Mouse (Mus musculus) limb, embryonic 13.5 days (tissue): Measurements from ENCODE around the gene Pde4c. TPM values are rescaled to one million over a fixed set of nuclear protein-coding genes. Genes with fewer than 3 reads are reported as not detected.

Source experiments
- ATAC-seq: fragments of 200-750 bp; cut with Nextera tagmentation; 2 replicates; pipeline ENCODE4 v1.8.0; 2017; ENCODE audit warnings: low read depth, moderate number of reproducible peaks, moderate TSS enrichment; ENCODE audit not compliant: low FRiP score
- H3K27ac ChIP-seq: fragments of 300-500 bp; sonication (generic); 2 replicates; pipeline ENCODE4 v1.5.1; 2015; ENCODE audit warnings: inconsistent platforms, mild to moderate bottlenecking, moderate library complexity
- H3K27me3 ChIP-seq: fragments of 300-500 bp; sonication (generic); 2 replicates; pipeline ENCODE4 v1.6.1; 2015; ENCODE audit warnings: mild to moderate bottlenecking, inconsistent platforms
- H3K36me3 ChIP-seq: fragments of 300-500 bp; sonication (generic); 2 replicates; pipeline ENCODE4 v1.6.1; 2015; ENCODE audit warnings: inconsistent platforms, mild to moderate bottlenecking, moderate library complexity
- H3K4me1 ChIP-seq: fragments of 300-500 bp; sonication (generic); 2 replicates; pipeline ENCODE4 v1.6.1; 2015; ENCODE audit warnings: inconsistent platforms
- H3K4me2 ChIP-seq: fragments of 300-500 bp; sonication (generic); replicated peaks from 2 replicates; pipeline ENCODE4 v1.6.1; 2015; ENCODE audit warnings: inconsistent platforms, mild to moderate bottlenecking, moderate library complexity
- H3K4me3 ChIP-seq: fragments of 300-500 bp; sonication (generic); 2 replicates; pipeline ENCODE4 v1.5.1; 2015; ENCODE audit warnings: moderate library complexity, mild to moderate bottlenecking, inconsistent platforms
- H3K9ac ChIP-seq: fragments of 300-500 bp; sonication (generic); 2 replicates; pipeline ENCODE4 v1.6.1; 2015; ENCODE audit warnings: mild to moderate bottlenecking, inconsistent platforms
- H3K9me3 ChIP-seq: fragments of 300-500 bp; sonication (generic); 2 replicates; pipeline ENCODE4 v1.6.1; 2016; ENCODE audit warnings: inconsistent platforms
- WGBS: fragments of 180-500 bp; shearing (Covaris S2); methylation state at CpG from one replicate; pipeline ENCODE4 v1.1.7; 2015; 5-methylcytosine and 5-hydroxymethylcytosine counted together
- polyA plus RNA-seq: library from polyadenylated mRNA; unstranded; fragments of >200 nt; fragmentation: Nextera tagmentation; extraction: Ambion mirVana; gene quantifications from 2 replicates; pipeline ENCODE4 v1.2.1, GENCODE M21; 2015

Pde4c gene
- polyA plus RNA-seq, 1 experiment from 2014 or later: 0.04 TPM

DNA sequence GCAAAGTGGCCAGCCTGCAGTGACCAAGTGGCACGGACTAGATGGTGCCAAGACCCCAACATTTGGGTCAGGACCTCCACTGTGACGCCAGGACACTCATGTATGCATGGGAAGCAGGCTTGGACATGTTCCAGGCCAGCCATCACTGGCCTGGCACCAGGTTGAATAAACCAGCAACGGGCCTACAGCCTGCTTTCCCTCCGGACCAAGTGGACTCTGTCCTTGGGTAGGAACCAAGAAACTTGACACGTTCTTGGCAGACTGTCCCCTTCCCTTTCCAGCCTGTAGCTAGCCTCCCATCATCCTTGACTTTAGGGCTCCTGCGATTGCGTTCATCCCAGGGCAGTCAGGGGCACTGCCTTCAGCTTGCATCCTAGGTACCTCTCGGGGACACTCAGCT is 35.9 kb upstream of the Pde4c start:
- Histone ChIP-seq H3K36me3 (no peaks in the 10 kb centered on the region), H3K4me1 (peaks cover 25% of the 10 kb centered on the region), H3K9me3 (no peaks in the 10 kb centered on the region), H3K4me3 (no peak overlapping the region), H3K27me3 (no peaks in the 10 kb centered on the region), H3K4me2 (no peak overlapping the region), H3K9ac (no peak overlapping the region), H3K27ac (no peak overlapping the region)
- ATAC-seq: no peak
- 83% methylated on average over 8 of the region's 8 CpGs for WGBS

DNA sequence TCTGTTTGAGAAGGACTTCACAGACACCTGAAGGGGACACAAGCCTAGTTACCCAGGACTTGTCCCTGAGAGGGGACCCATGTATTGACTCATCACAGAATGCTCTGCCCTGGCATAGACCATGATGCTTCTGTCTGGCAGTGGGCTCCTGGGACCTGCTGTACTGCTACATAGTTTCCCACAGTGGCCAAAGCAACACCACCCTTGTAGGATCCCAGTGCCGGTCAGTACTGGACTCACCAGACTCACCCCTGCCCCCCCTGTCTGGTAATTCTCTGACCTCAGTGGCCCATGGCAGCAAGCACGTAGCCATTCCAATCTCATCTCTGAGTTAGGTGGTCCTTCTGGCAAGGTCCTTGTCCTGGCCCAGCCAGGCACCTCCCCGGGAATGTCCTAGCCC is 35.4 kb upstream of the Pde4c start:
- Histone ChIP-seq H3K36me3 (no peaks in the 10 kb centered on the region), H3K4me3 (no peak overlapping the region), H3K9ac (no peak overlapping the region), H3K27ac (no peak overlapping the region), H3K4me2 (no peak overlapping the region), H3K9me3 (no peaks in the 10 kb centered on the region), H3K27me3 (no peaks in the 10 kb centered on the region), H3K4me1 (peaks cover 26% of the 10 kb centered on the region)
- WGBS: 95% methylated on average over 3 of the region's 3 CpGs
- ATAC-seq: no peak

DNA sequence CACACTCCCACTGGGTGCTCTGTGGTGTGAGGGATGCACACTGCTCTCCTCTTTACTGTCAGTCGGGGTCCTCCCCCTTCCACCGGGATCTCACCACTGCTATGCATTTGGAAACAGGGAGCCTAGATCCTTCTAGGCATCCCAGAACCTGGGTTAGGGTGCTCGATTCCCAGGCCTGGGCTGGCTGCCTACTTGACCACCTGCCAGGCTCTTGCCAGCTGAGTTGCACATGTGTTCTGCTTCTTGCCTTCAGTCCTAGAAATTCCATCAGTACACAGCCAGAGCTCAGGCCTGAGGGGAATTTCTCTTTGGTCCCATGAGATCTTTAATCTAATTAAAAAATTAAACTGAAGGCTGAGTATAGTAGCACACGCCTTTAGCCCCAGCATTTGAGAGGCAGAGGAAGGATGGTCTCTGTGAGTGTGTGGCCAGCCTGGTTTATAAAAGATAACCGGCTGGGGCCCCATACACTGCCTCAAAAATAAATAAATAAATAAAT is 33.6 kb upstream of the Pde4c start:
- Histone ChIP-seq H3K36me3 (no peaks in the 10 kb centered on the region), H3K9ac (no peak overlapping the region), H3K9me3 (no peaks in the 10 kb centered on the region), H3K4me2 (no peak overlapping the region; the same call in 1 of the 2 replicates), H3K4me1 (peaks cover 37% of the 10 kb centered on the region), H3K4me3 (no peak overlapping the region), H3K27ac (0 out of 2 replicates have a peak overlapping the region, but pooled peaks have one; percentile 15), H3K27me3 (no peaks in the 10 kb centered on the region)
- no peak for ATAC-seq
- 70% methylated on average over 5 of the region's 5 CpGs for WGBS

DNA sequence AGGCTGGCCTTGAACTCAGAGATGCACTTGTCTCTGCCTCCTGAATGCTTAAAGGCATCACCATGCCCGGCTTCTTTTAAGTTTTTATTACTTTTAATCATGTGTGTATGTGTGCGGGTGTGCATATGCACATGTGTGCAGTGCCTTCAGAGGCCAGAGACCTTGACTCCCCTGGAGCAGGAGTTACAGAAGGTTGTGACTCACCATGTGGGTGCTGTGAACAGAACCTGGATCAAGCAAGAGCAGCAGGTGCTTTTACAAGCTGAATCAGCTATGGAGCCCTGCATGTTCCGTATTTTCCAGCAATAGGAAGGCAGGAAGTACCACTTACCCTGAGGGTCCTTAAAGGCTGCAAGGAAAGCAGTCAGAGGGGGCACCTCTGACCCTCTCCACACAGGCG is 32.3 kb upstream of the Pde4c start:
- H3K9me3 ChIP-seq: no peaks in the 10 kb centered on the region
- H3K4me2 ChIP-seq: peak overlapping the region; percentile 64
- 46% methylated on average over 4 of the region's 4 CpGs for WGBS
- H3K27ac ChIP-seq: peak overlapping the region; percentile 86
- H3K9ac ChIP-seq: peak overlapping the region; percentile 72
- H3K36me3 ChIP-seq: no peaks in the 10 kb centered on the region
- H3K4me1 ChIP-seq: peaks cover 50% of the 10 kb centered on the region
- H3K4me3 ChIP-seq: peak overlapping the region; percentile 36
- H3K27me3 ChIP-seq: no peaks in the 10 kb centered on the region
- peak; percentile 10 for ATAC-seq

DNA sequence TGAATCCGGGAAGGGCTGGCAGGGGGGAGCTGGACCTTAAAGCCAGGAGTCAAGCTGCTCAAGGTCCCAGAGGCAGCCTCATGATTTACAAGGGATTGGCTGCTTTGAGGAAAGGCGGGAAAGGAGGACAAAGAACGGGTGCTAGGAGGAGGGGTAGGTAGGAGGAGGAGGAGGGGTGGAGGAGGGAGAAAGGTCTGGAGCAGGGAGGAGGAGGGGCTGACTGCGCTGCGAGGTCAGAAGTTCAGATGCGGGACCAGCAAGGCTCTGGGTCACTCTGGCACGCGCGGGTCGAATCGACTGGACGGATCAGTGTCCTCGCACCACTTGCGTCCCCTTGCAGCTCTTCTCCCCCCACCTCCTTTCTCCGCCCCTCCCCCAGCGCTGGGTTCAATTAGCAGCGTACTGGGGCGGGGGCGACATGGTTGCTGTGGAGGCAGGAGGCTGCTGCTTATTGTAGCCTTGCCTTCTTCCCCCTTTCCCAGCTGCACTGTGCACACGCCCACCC is 31.7 kb upstream of the Pde4c start:
- Histone ChIP-seq H3K9ac (peak overlapping the region; percentile 72), H3K9me3 (no peaks in the 10 kb centered on the region), H3K36me3 (no peaks in the 10 kb centered on the region), H3K4me1 (peaks cover 55% of the 10 kb centered on the region), H3K27ac (peak overlapping the region; percentile 86), H3K4me3 (peak overlapping the region; percentile 36), H3K4me2 (peak overlapping the region; percentile 64), H3K27me3 (no peaks in the 10 kb centered on the region)
- peak; percentile 60 for ATAC-seq
- WGBS: 4% methylated on average over 20 of the region's 20 CpGs

DNA sequence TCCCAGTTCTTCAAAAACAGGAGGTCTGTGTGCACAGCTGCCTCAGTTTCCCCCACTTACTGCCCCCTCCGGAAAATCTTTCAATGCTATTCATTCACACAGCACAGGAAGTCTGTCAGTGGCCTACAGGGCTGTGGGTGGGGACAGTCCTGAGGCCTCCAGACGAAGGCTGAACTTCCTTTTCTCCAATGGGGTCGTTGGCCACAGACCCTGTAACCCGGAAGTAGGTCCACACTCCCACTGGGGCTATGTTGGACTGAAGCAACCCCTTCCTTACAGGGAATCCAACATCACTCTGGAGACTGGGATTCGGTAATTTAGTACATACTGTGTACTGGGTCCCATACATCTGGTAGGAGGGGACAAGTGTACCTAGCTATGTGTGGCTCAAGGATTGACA is 29.9 kb upstream of the Pde4c start:
- no peak overlapping the region for H3K9ac ChIP-seq
- no peaks in the 10 kb centered on the region for H3K36me3 ChIP-seq
- H3K4me3 ChIP-seq: no peak overlapping the region
- no peak for ATAC-seq
- no peaks in the 10 kb centered on the region for H3K9me3 ChIP-seq
- no peaks in the 10 kb centered on the region for H3K27me3 ChIP-seq
- H3K4me2 ChIP-seq: no peak overlapping the region
- no peak overlapping the region for H3K27ac ChIP-seq
- 70% methylated on average over 5 of the region's 5 CpGs for WGBS
- peaks cover 70% of the 10 kb centered on the region for H3K4me1 ChIP-seq

DNA sequence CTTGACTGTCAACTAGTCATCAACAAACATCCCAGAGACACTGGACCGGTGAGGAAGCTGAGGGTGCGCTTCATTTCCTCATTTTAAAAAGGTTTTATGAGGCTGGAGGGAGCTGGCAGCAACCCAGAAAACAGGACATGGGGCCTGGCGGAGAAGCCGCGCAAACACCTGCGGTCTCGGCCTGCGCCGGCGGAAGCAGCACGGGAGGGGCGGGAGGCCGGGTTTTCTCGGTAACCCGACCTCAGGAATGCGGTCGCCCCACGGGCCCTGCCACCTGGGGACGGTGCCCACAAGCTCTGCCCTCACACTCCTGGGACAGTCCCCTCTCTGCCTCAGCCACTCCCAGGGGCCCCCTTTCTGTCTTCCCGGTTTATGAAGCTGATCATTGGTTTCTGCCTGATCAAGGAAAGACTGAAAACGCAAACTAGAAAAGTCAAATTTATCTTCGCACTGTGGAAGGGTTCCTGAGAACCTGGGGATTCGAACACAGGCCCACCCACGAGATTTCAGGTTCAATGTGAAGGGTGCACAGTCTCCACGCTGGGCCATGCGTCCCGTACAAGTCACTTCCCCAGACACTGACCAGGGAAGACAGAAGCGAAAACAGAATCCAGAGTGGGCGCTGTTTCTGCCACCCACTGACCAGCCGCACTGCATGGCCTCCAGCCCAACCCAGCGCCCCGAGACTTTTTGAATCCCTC is 28.1 kb upstream of the Pde4c start:
- no peak for ATAC-seq
- peak overlapping the region; percentile 94 for H3K27ac ChIP-seq
- peaks cover 62% of the 10 kb centered on the region for H3K4me1 ChIP-seq
- H3K9ac ChIP-seq: peak overlapping the region; percentile 25
- H3K36me3 ChIP-seq: no peaks in the 10 kb centered on the region
- 20% methylated on average over 32 of the region's 32 CpGs for WGBS
- H3K9me3 ChIP-seq: no peaks in the 10 kb centered on the region
- H3K4me3 ChIP-seq: no peak overlapping the region
- H3K27me3 ChIP-seq: no peaks in the 10 kb centered on the region
- peak overlapping the region; percentile 75 for H3K4me2 ChIP-seq

DNA sequence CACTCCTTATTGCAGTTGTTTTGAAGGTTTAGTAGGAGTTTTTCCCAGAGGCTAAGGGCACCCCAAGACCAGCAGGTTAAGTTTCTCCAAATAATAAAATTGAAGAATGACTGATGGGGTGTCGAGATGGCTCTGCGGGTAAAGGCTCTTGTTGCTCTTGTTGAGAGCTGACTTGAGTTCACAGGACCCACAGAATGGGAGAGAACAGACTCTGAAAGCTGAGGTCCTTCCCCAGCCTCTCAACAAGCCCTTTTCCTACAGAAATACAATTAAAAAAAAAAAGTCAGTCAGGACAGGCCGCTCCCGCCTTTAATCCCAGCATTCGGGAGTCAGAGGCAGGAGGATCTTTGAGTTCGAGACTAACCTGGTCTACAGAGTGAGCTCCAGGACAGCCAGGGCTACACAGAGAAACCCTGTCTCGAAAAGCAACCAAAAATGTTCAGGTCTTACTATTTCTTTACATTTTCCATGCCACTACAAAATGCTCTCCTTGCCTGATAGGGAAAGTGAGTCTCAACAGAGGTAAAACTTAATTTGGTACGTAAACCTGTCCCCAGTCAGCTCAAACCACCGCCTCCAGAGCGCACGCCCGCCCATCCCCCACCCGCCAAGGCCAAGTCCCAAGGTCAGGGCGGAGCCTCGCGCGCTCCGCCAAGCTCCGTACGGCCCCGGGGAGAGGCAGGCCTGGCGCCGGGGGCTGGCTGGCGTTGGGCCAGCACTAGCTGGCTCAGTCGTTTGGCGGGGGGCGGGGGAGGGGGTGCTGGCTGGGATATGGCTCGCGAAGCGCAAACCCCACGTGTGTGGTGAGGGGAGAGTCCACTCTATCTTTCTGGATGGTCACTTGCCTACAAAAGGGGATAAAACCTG is 27.3 kb upstream of the Pde4c start:
- peak overlapping the region; percentile 94 for H3K27ac ChIP-seq
- peak overlapping the region; percentile 26 for H3K4me3 ChIP-seq
- peaks cover 1% of the 10 kb centered on the region; the same call in 1 of the 2 replicates for H3K36me3 ChIP-seq
- no peaks in the 10 kb centered on the region for H3K27me3 ChIP-seq
- whole genome bisulfite sequencing: 6% methylated on average over 30 of the region's 31 CpGs
- peak overlapping the region; percentile 75 for H3K4me2 ChIP-seq
- H3K9me3 ChIP-seq: no peaks in the 10 kb centered on the region
- H3K9ac ChIP-seq: peak overlapping the region; percentile 35; the same call in 1 of the 2 replicates
- peaks cover 63% of the 10 kb centered on the region for H3K4me1 ChIP-seq
- ATAC-seq: no peak; the same call in 1 of the 2 replicates

DNA sequence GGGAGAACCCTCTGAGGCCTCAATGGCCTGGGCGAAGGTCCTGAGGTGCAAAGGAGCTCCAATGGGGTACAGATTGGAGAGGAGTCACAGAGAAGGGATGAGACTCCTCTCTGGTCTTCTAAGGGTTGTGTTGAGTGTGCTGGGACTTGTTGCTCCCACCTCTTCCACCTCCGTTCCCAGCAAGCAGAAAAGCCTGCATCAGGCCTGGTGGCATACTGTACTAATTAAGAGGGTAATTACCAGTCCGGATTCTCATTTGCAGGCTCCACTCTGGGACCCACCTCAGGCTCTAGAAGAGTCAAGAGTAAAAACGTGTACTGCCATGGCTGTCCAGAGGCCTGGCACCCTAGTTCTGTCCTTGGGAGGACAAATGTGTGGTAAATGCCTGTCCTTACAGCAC is 26.6 kb upstream of the Pde4c start:
- H3K27me3 ChIP-seq: no peaks in the 10 kb centered on the region
- peak overlapping the region; percentile 26 for H3K4me3 ChIP-seq
- no peak for ATAC-seq
- peak overlapping the region; percentile 35 for H3K9ac ChIP-seq
- peaks cover 64% of the 10 kb centered on the region for H3K4me1 ChIP-seq
- H3K27ac ChIP-seq: peak overlapping the region; percentile 94
- H3K9me3 ChIP-seq: no peaks in the 10 kb centered on the region
- H3K36me3 ChIP-seq: peaks cover 6% of the 10 kb centered on the region; the same call in 1 of the 2 replicates
- WGBS: 11% methylated on average over 4 of the region's 4 CpGs
- peak overlapping the region; percentile 75 for H3K4me2 ChIP-seq

DNA sequence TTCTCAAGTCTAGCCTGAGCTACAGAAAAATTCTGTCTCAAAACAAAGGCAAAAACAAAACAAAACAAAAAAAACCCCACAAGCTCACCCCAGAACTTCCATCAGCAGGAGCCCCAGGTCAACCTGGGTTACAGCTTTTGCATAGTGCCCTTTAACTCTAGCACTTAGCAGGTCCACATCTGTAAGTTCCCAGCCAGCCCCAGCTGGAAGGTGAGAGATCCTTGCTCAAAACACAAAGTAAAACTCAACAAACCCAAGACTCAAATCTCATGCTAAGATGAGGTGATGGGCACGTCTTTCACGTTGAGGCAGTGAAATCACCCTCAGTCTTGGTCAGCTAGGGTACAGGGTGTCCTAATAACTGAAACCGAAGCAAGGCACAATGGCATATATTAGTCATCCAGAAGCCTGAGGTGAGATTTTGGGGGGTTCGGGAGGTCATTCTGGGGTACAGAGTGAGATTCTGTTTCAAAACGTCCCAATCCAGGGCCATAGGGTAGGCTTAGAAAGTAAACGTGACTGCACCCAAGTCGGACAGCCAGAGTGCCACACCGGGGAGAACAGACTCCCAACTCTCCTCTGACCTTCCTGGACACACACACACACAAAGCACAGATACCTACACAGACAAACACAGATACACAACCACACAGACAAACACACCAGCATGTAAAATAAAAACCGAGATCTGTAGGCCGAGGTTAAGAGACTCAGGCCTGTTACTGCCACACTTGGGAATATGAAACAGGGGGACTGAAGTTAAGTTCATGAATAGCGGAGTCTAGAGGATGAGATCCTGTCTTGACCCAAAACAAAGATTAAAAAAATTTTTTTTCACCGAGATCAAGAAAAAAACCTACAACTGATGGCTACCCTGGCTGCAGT is 25.9 kb upstream of the Pde4c start:
- Histone ChIP-seq H3K9me3 (no peaks in the 10 kb centered on the region), H3K4me1 (peaks cover 64% of the 10 kb centered on the region), H3K4me2 (peak overlapping the region; percentile 75), H3K27me3 (no peaks in the 10 kb centered on the region), H3K27ac (peak overlapping the region; percentile 94), H3K36me3 (peaks cover 6% of the 10 kb centered on the region; the same call in 1 of the 2 replicates), H3K9ac (peak overlapping the region; percentile 66; the same call in 1 of the 2 replicates), H3K4me3 (peak overlapping the region; percentile 97)
- WGBS: 73% methylated on average over 12 of the region's 12 CpGs
- ATAC-seq: no peak
